Mouse (Mus musculus): ENCODE measurements around the gene Mcm10. TPM values are rescaled to one million over a fixed set of nuclear protein-coding genes. Genes with fewer than 3 reads are reported as not detected.
"Not testable (repeated sequence)": the region's sequence is repeated elsewhere in the genome, so short reads cannot be mapped to it uniquely, and the experiment has no call there.

The Mcm10 gene
- total and polyA plus RNA-seq, 2 experiments from 2014 or later, result 2.0 to 2.3 TPM

GRCm38 (mm10) chr2:4969083-4969482 lies 43.5 kb downstream of the Mcm10 start:
- Histone ChIP-seq H3K4me3 (ENCODE audit: low read depth, low read length) (no peak overlapping the region), H3K9me3 (ENCODE audit: low read length) (no peaks in the 10 kb centered on the region), H3K36me3 (ENCODE audit: insufficient read depth) (no peaks in the 10 kb centered on the region), H3K27ac (ENCODE audit: low read depth, low read length) (no peak overlapping the region), H3K27me3 (ENCODE audit: insufficient read depth, low read length) (no peaks in the 10 kb centered on the region), H3K4me2 (ENCODE audit: low read depth) (no peak overlapping the region), H3K4me1 (ENCODE audit: insufficient read depth) (no peaks in the 10 kb centered on the region), H3K9ac (no peak overlapping the region)
- no peak for TF ChIP-seq CTCF (IDR thresholded peaks at IDR 0.05; ENCODE audit: low read depth)
- WGBS, result 95% methylated on average over 1 of the region's 2 CpGs
- no peak for DNase-seq
- no peak for ATAC-seq

GRCm38 (mm10) chr2:4967806-4968205 lies 44.8 kb downstream of the Mcm10 start:
- H3K9me3 ChIP-seq (ENCODE audit: low read length), result no peaks in the 10 kb centered on the region
- H3K4me1 ChIP-seq (ENCODE audit: insufficient read depth), result no peaks in the 10 kb centered on the region
- no peak overlapping the region for H3K9ac ChIP-seq
- WGBS, result 97% methylated on average over 2 of the region's 2 CpGs
- no peak for TF ChIP-seq CTCF (IDR thresholded peaks at IDR 0.05; ENCODE audit: low read depth)
- no peak overlapping the region for H3K4me2 ChIP-seq (ENCODE audit: low read depth)
- ATAC-seq (no peak), DNase-seq (no peak)
- no peak overlapping the region for H3K4me3 ChIP-seq (ENCODE audit: low read depth, low read length)
- H3K27ac ChIP-seq (ENCODE audit: low read depth, low read length), result no peak overlapping the region
- no peaks in the 10 kb centered on the region for H3K27me3 ChIP-seq (ENCODE audit: insufficient read depth, low read length)
- no peaks in the 10 kb centered on the region for H3K36me3 ChIP-seq (ENCODE audit: insufficient read depth)

- no peaks in the 10 kb centered on the region for H3K36me3 ChIP-seq (ENCODE audit: insufficient read depth)
- no peak overlapping the region for H3K9ac ChIP-seq
- H3K4me1 ChIP-seq (ENCODE audit: insufficient read depth), result no peaks in the 10 kb centered on the region
- H3K27ac ChIP-seq (ENCODE audit: low read depth, low read length), result no peak overlapping the region
- no peaks in the 10 kb centered on the region for H3K27me3 ChIP-seq (ENCODE audit: insufficient read depth, low read length)
- no peak for ATAC-seq
- H3K9me3 ChIP-seq (ENCODE audit: low read length), result no peaks in the 10 kb centered on the region
- H3K4me2 ChIP-seq (ENCODE audit: low read depth), result no peak overlapping the region
- no peak for DNase-seq
- no peak for TF ChIP-seq CTCF (IDR thresholded peaks at IDR 0.05; ENCODE audit: low read depth)
- no peak overlapping the region for H3K4me3 ChIP-seq (ENCODE audit: low read depth, low read length)
- 76% methylated on average over 12 of the region's 12 CpGs for WGBS
Measured at GRCm38 (mm10) chr2:4958039-4958438, 54.6 kb downstream of the Mcm10 start.

- H3K36me3 ChIP-seq (ENCODE audit: insufficient read depth), result no peaks in the 10 kb centered on the region
- no peak overlapping the region for H3K27ac ChIP-seq (ENCODE audit: low read depth, low read length)
- no peak for DNase-seq
- no peaks in the 10 kb centered on the region for H3K4me1 ChIP-seq (ENCODE audit: insufficient read depth)
- no peak for ATAC-seq
- TF ChIP-seq CTCF (IDR thresholded peaks at IDR 0.05; ENCODE audit: low read depth), result no peak
- H3K4me3 ChIP-seq (ENCODE audit: low read depth, low read length), result no peak overlapping the region
- no peaks in the 10 kb centered on the region for H3K27me3 ChIP-seq (ENCODE audit: insufficient read depth, low read length)
- H3K9ac ChIP-seq, result no peak overlapping the region
- no peak overlapping the region for H3K4me2 ChIP-seq (ENCODE audit: low read depth)
- H3K9me3 ChIP-seq (ENCODE audit: low read length), result no peaks in the 10 kb centered on the region
- 81% methylated on average over 6 of the region's 6 CpGs for WGBS
Measured at GRCm38 (mm10) chr2:4954216-4954760, 58.3 kb downstream of the Mcm10 start.

- 94% methylated on average over 2 of the region's 2 CpGs for WGBS
- H3K27me3 ChIP-seq (ENCODE audit: insufficient read depth, low read length), result no peaks in the 10 kb centered on the region
- H3K4me2 ChIP-seq (ENCODE audit: low read depth), result no peak overlapping the region
- H3K9me3 ChIP-seq (ENCODE audit: low read length), result no peaks in the 10 kb centered on the region
- H3K4me3 ChIP-seq (ENCODE audit: low read depth, low read length), result no peak overlapping the region
- H3K27ac ChIP-seq (ENCODE audit: low read depth, low read length), result no peak overlapping the region
- no peaks in the 10 kb centered on the region for H3K4me1 ChIP-seq (ENCODE audit: insufficient read depth)
- H3K36me3 ChIP-seq (ENCODE audit: insufficient read depth), result no peaks in the 10 kb centered on the region
- DNase-seq, result no peak
- ATAC-seq, result no peak
- H3K9ac ChIP-seq, result no peak overlapping the region
- TF ChIP-seq CTCF (IDR thresholded peaks at IDR 0.05; ENCODE audit: low read depth), result no peak
Measured at GRCm38 (mm10) chr2:4950986-4951385, 61.6 kb downstream of the Mcm10 start.

- H3K4me3 ChIP-seq (ENCODE audit: low read depth, low read length); H3K27ac ChIP-seq (ENCODE audit: low read depth, low read length); H3K27me3 ChIP-seq (ENCODE audit: insufficient read depth, low read length); ATAC-seq; H3K9ac ChIP-seq; H3K36me3 ChIP-seq (ENCODE audit: insufficient read depth); DNase-seq; H3K9me3 ChIP-seq (ENCODE audit: low read length); H3K4me1 ChIP-seq (ENCODE audit: insufficient read depth); H3K4me2 ChIP-seq (ENCODE audit: low read depth): not testable (repeated sequence)
- 84% methylated on average over 8 of the region's 8 CpGs for WGBS
Measured at GRCm38 (mm10) chr2:4949691-4950090, 62.9 kb downstream of the Mcm10 start.

- no peak overlapping the region for H3K27ac ChIP-seq (ENCODE audit: low read depth, low read length)
- 94% methylated on average over 11 of the region's 11 CpGs for WGBS
- H3K36me3 ChIP-seq (ENCODE audit: insufficient read depth), result peaks cover 4% of the 10 kb centered on the region; the same call in 1 of the 2 replicates
- H3K9me3 ChIP-seq (ENCODE audit: low read length), result no peaks in the 10 kb centered on the region
- TF ChIP-seq CTCF (IDR thresholded peaks at IDR 0.05; ENCODE audit: low read depth), result no peak
- no peak overlapping the region for H3K9ac ChIP-seq
- no peak for ATAC-seq
- H3K4me3 ChIP-seq (ENCODE audit: low read depth, low read length), result no peak overlapping the region
- no peak for DNase-seq
- no peaks in the 10 kb centered on the region for H3K27me3 ChIP-seq (ENCODE audit: insufficient read depth, low read length)
- H3K4me2 ChIP-seq (ENCODE audit: low read depth), result no peak overlapping the region
- H3K4me1 ChIP-seq (ENCODE audit: insufficient read depth), result no peaks in the 10 kb centered on the region
Measured at GRCm38 (mm10) chr2:4940861-4941260, 71.7 kb downstream of the Mcm10 start.

Other genes with a start within 250 kb of the Mcm10 start
- 62.0 and 78.4 TPM in 2 replicates for gene Sephs1, start 131.2 kb downstream of the Mcm10 start, total RNA-seq (2014; rRNA removed)
- gene Sephs1, start 131.2 kb downstream of the Mcm10 start, polyA plus RNA-seq (2015; fragmentation: Nextera tagmentation; extraction: Ambion mirVana), result 35.3 and 40.2 TPM in 2 replicates
- 43.3 and 46.7 TPM in 2 replicates for gene Phyh, start 93.8 kb downstream of the Mcm10 start, total RNA-seq (2014; rRNA removed)
- 65.7 and 80.5 TPM in 2 replicates for gene Phyh, start 93.8 kb downstream of the Mcm10 start, polyA plus RNA-seq (2015; fragmentation: Nextera tagmentation; extraction: Ambion mirVana)
- gene Ucma, start 36.7 kb downstream of the Mcm10 start, total RNA-seq (2014; rRNA removed), result 1.2 TPM in 1 of 2 replicates, not detected in the other
- gene Ucma, start 36.7 kb downstream of the Mcm10 start, polyA plus RNA-seq (2015; fragmentation: Nextera tagmentation; extraction: Ambion mirVana), result 0.27 and 0.45 TPM in 2 replicates
- 24.1 and 25.1 TPM in 2 replicates for gene Optn, start 51.3 kb upstream of the Mcm10 start, total RNA-seq (2014; rRNA removed)
- 12.5 and 16.7 TPM in 2 replicates for gene Optn, start 51.3 kb upstream of the Mcm10 start, polyA plus RNA-seq (2015; fragmentation: Nextera tagmentation; extraction: Ambion mirVana)
- 9.2 and 9.9 TPM in 2 replicates for gene Ccdc3, start 125.0 kb upstream of the Mcm10 start, total RNA-seq (2014; rRNA removed)
- gene Ccdc3, start 125.0 kb upstream of the Mcm10 start, polyA plus RNA-seq (2015; fragmentation: Nextera tagmentation; extraction: Ambion mirVana), result 2.9 and 4.7 TPM in 2 replicates